Mouse (Mus musculus) spleen, postnatal 14 days (tissue): Measurements from ENCODE around the gene Ap2a2.
"Not testable (repeated sequence)": the region's sequence is repeated elsewhere in the genome, so short reads cannot be mapped to it uniquely, and the experiment has no call there.

Experiments used
- DNase-seq, 2 experiments: peaks; one replicate each; pipeline ENCODE4 v3.0.0; 2021 to 2022; ENCODE audit warnings: low spot score in 2 of 2

The Ap2a2 gene

GRCm38 (mm10) chr7:141660346-141660745 is 98.4 kb downstream of the Ap2a2 start:
- no peak for DNase-seq

GRCm38 (mm10) chr7:141661481-141661880 is 99.5 kb downstream of the Ap2a2 start:
- DNase-seq: no peak

GRCm38 (mm10) chr7:141662223-141662622 is 100.2 kb downstream of the Ap2a2 start:
- DNase-seq: no peak

- DNase-seq: peak in 1 of 2 experiments; percentile 31
These were observed 104.2 kb downstream of the Ap2a2 start for GRCm38 (mm10) chr7:141666190-141666589.

GRCm38 (mm10) chr7:141669097-141669496 is 107.1 kb downstream of the Ap2a2 start:
- DNase-seq: not testable (repeated sequence)

- peak; percentile 40 to 57 for DNase-seq
These were observed 109.0 kb downstream of the Ap2a2 start for GRCm38 (mm10) chr7:141670999-141671398.

GRCm38 (mm10) chr7:141671626-141672291 is 109.8 kb downstream of the Ap2a2 start:
- no peak for DNase-seq

- no peak for DNase-seq
These were observed 116.9 kb downstream of the Ap2a2 start for GRCm38 (mm10) chr7:141678922-141679321.
